Mouse (Mus musculus) heart, embryonic 12.5 days (tissue): ENCODE results near the gene Pced1b. TPM values are rescaled to one million over a fixed set of nuclear protein-coding genes. Genes with fewer than 3 reads are reported as not detected.

Experiments
- ATAC-seq: fragments of 200-750 bp; cut with Nextera tagmentation; 2 replicates; pipeline ENCODE4 v1.8.0; 2017; ENCODE audit warnings: moderate TSS enrichment, moderate library complexity; ENCODE audit not compliant: insufficient number of reproducible peaks, low FRiP score
- H3K27ac ChIP-seq: fragments of 300-500 bp; sonication (generic); 2 replicates; pipeline ENCODE4 v1.5.1; 2016; ENCODE audit warnings: mild to moderate bottlenecking, moderate library complexity; ENCODE audit not compliant: poor library complexity, severe bottlenecking
- H3K27me3 ChIP-seq: fragments of 300-500 bp; sonication (generic); replicated peaks from 2 replicates; pipeline ENCODE4 v1.6.1; 2016; ENCODE audit warnings: mild to moderate bottlenecking, moderate library complexity
- H3K36me3 ChIP-seq: fragments of 300-500 bp; sonication (generic); 2 replicates; pipeline ENCODE4 v1.6.1; 2016; ENCODE audit warnings: mild to moderate bottlenecking, moderate library complexity
- H3K4me1 ChIP-seq: fragments of 300-500 bp; sonication (generic); replicated peaks from 2 replicates; pipeline ENCODE4 v1.6.1; 2016; ENCODE audit warnings: mild to moderate bottlenecking
- H3K4me2 ChIP-seq: fragments of 300-500 bp; sonication (generic); 2 replicates; pipeline ENCODE4 v1.6.1; 2016; ENCODE audit warnings: mild to moderate bottlenecking, moderate library complexity
- H3K4me3 ChIP-seq: fragments of 300-500 bp; sonication (generic); 2 replicates; pipeline ENCODE4 v1.5.1; 2016; ENCODE audit warnings: mild to moderate bottlenecking
- H3K9ac ChIP-seq: fragments of 300-500 bp; sonication (generic); 2 replicates; pipeline ENCODE4 v1.6.1; 2016; ENCODE audit warnings: mild to moderate bottlenecking, moderate library complexity
- H3K9me3 ChIP-seq: fragments of 300-500 bp; sonication (generic); replicated peaks from 2 replicates; pipeline ENCODE4 v1.6.1; 2016; ENCODE audit warnings: mild to moderate bottlenecking, moderate library complexity
- WGBS: fragments of 180-500 bp; shearing (Covaris S2); methylation state at CpG from one replicate; pipeline ENCODE4 v1.1.7; 2016; 5-methylcytosine and 5-hydroxymethylcytosine counted together
- polyA plus RNA-seq: library from polyadenylated mRNA; unstranded; fragments of >200 nt; fragmentation: Nextera tagmentation; extraction: Ambion mirVana; gene quantifications from 2 replicates; pipeline ENCODE4 v1.2.1, GENCODE M21; 2016

The Pced1b gene
- polyA plus RNA-seq, 1 experiment from 2014 or later: 2.4 TPM

DNA sequence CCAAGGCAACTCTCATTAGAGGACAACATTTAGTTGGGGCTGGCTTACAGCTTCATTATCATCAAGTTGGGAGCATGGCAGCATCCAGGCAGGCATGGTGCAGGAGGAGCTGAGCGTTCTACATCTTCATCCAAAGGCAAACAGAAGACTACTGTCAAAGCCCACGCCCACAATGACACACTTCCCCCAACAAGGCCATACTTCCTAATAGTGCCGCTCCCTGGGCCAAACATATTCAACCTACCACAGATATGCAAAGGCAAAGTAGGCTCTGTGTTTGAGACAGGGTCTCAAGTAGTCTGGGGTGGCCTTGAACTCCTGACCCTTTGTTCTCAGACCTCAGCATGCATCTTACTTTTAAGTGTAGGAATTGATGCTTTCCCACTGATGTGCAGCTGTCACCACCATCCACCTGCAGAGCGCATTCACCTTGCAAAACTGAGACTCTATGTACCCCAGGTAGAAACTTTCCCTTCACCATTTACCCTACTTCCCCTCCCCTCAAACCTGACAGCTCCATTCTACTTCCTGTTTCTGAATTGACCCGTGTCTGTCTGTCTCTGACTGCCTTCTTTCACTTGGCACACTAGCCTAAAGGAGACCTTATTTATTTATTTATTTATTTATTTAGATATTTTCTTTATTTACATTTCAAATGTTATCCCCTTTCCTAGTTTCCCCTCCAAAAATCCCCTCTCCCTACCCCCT is 40.7 kb downstream of the Pced1b start:
- 85% methylated on average over 5 of the region's 5 CpGs for WGBS
- H3K4me3 ChIP-seq: no peak overlapping the region

DNA sequence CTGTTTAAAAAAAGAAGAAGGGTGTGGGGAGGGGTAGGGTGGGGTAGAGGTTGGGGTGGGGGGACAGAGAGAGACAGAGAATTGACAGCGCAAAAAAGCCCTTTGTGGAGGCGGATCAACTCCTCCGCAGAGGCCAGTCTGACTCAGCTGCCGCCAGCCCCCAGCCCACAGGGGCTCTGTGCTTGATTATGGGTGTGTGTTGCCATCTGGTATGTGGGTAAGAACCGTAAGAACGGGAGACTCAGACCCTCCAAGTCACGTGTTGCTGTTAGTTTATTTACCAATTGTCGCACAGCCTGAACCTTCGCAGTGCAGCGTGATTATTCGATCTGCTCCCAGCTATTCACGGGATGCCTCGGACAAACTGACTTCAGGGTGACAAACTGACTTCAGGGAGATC is 41.8 kb downstream of the Pced1b start:
- Histone ChIP-seq H3K4me1 (no peaks in the 10 kb centered on the region), H3K9me3 (no peaks in the 10 kb centered on the region), H3K36me3 (no peaks in the 10 kb centered on the region), H3K9ac (no peak overlapping the region), H3K4me2 (no peak overlapping the region), H3K4me3 (no peak overlapping the region), H3K27me3 (no peaks in the 10 kb centered on the region), H3K27ac (no peak overlapping the region)
- 88% methylated on average over 13 of the region's 13 CpGs for WGBS
- no peak for ATAC-seq

More for the DNA sequence above, 40.7 kb downstream of the Pced1b start:
- no peaks in the 10 kb centered on the region for H3K27me3 ChIP-seq
- H3K4me1 ChIP-seq: no peaks in the 10 kb centered on the region
- no peaks in the 10 kb centered on the region for H3K36me3 ChIP-seq
- H3K9me3 ChIP-seq: no peaks in the 10 kb centered on the region
- no peak overlapping the region for H3K27ac ChIP-seq
- ATAC-seq: no peak
- no peak overlapping the region for H3K4me2 ChIP-seq
- H3K9ac ChIP-seq: no peak overlapping the region

DNA sequence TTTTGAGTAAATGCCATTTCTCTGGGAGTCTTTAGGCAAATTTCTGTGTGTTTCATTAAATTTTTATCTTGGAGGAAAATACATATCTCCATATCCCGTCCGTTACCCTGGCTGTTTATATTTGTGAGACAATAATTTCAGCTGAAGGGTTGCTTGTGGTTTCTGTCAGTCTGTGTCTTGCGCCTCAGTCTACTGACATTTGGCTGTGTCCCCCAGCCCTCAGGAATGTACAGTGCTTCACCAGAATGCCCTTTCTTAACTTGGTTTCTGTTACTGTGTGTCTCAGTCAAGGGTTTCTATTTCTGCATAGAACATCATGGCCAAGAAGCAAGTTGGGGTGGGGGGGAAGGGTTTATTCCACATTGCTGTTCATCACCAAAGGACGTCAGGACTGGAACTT is 42.3 kb downstream of the Pced1b start:
- Histone ChIP-seq H3K4me2 (no peak overlapping the region), H3K9me3 (no peaks in the 10 kb centered on the region), H3K36me3 (no peaks in the 10 kb centered on the region), H3K9ac (no peak overlapping the region), H3K27me3 (no peaks in the 10 kb centered on the region), H3K4me3 (no peak overlapping the region), H3K4me1 (no peaks in the 10 kb centered on the region), H3K27ac (no peak overlapping the region)
- ATAC-seq: no peak
- WGBS: 75% methylated on average over 4 of the region's 4 CpGs

DNA sequence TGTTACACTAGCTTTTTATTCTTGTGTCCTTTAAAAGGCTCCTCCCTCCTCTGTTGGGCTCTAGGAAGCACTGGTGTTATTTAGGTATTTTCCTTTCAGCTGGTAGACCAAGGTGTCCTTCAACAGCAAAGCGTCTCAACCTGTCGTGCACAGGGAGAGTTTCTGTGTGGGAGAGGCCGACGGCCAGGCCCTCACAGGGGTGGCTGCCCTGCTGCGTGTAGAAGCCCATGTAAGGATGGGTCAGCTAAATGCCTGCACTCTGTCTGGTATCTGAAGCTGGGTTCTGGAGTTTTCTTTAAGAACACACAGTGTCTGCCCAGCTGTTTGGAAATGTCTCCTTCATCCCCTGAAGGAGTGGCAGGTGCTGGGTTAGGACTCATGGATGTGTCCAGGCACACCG is 43.4 kb downstream of the Pced1b start:
- Histone ChIP-seq H3K4me3 (no peak overlapping the region), H3K9ac (no peak overlapping the region), H3K4me1 (no peaks in the 10 kb centered on the region), H3K4me2 (no peak overlapping the region), H3K36me3 (no peaks in the 10 kb centered on the region), H3K27me3 (no peaks in the 10 kb centered on the region), H3K9me3 (no peaks in the 10 kb centered on the region; the same call in 1 of the 2 replicates), H3K27ac (no peak overlapping the region)
- WGBS: 89% methylated on average over 6 of the region's 6 CpGs
- ATAC-seq: no peak

DNA sequence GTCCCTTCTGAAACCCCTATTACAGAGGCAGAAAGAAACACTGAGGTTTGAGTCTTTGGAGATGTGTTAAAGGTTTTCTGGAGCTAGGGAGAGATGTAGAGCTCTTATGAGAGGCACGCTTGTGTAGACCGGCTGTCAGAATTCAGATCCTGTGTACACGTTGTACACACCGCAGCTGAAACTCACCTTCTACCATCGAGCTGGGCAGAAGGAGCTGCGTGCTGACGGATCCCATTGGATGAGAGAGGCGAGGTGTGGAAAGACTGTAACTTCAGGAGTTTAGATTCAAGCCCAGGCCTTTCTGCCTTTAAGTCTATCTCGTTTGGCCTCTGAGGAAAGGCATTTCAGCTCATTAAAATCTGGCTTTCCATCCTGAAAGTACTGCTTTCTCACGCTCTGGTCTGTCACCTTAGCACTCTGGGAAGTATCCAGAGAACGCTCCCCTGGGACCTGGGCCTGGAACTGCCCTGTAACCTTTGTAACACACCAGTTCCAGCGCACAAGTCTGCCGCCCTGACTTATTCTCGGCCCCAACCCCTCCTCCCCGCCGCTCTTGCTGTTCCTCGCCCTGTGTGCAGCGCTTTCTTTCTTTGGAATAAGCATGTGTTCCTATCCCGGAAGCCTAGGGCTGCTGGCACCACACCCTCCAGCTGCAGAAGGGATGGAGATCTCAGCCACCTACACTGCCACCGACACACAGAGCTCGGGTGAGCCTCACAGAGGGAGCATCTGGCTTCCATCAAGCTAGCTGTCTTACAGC is 44.6 kb downstream of the Pced1b start:
- no peak for ATAC-seq
- Histone ChIP-seq H3K4me1 (no peaks in the 10 kb centered on the region), H3K9me3 (no peaks in the 10 kb centered on the region; the same call in 1 of the 2 replicates), H3K36me3 (no peaks in the 10 kb centered on the region), H3K27ac (no peak overlapping the region), H3K27me3 (no peaks in the 10 kb centered on the region), H3K9ac (no peak overlapping the region), H3K4me3 (no peak overlapping the region), H3K4me2 (no peak overlapping the region)
- WGBS: 66% methylated on average over 21 of the region's 21 CpGs

DNA sequence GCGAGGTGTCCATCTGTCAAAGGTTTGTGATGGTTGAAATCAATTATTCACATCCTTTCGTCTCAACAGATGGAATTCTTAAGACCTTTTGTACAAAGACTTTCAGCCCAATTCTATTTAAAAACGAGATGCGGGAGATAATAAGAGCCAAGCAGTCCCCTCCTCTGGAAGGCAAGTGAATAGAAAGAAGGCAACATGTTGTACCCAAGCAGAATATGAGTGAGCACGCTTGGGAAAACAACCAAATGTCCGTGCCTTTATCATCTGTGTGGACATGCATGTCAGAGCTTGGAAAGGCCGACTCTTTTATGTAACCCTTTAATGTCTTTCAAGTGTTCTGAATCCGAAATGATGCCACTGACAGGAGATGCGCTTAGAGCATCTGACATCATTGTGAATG is 61.0 kb downstream of the Pced1b start:
- Histone ChIP-seq H3K4me1 (peaks cover 6% of the 10 kb centered on the region; the same call in 1 of the 2 replicates), H3K4me3 (no peak overlapping the region), H3K9me3 (no peaks in the 10 kb centered on the region), H3K27ac (no peak overlapping the region), H3K4me2 (no peak overlapping the region), H3K36me3 (no peaks in the 10 kb centered on the region), H3K9ac (no peak overlapping the region), H3K27me3 (0 out of 2 replicates have a peak, but pooled peaks cover 3% of the 10 kb centered on the region)
- ATAC-seq: no peak
- 71% methylated on average over 9 of the region's 9 CpGs for WGBS

DNA sequence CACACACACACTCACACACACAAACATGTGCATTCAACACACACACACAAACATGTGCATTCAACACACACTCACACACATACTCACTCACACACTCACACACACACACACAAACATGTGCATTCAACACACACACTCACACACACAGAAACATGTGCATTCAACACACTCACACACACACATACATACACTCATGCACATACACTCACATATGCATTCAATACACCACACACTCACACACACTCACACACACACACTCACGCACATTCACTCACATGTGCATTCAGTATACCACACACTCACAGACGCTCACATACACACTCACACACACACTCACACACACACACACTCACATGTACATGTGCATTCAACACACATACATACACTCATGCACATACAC is 62.6 kb downstream of the Pced1b start:
- H3K4me2 ChIP-seq: no peak overlapping the region
- H3K36me3 ChIP-seq: no peaks in the 10 kb centered on the region
- no peak overlapping the region for H3K4me3 ChIP-seq
- H3K4me1 ChIP-seq: peaks cover 4% of the 10 kb centered on the region; the same call in 1 of the 2 replicates
- H3K9me3 ChIP-seq: no peaks in the 10 kb centered on the region
- no peak for ATAC-seq
- 0 out of 2 replicates have a peak, but pooled peaks cover 3% of the 10 kb centered on the region for H3K27me3 ChIP-seq
- H3K9ac ChIP-seq: no peak overlapping the region
- no peak overlapping the region for H3K27ac ChIP-seq
- 93% methylated on average over 2 of the region's 2 CpGs for WGBS

DNA sequence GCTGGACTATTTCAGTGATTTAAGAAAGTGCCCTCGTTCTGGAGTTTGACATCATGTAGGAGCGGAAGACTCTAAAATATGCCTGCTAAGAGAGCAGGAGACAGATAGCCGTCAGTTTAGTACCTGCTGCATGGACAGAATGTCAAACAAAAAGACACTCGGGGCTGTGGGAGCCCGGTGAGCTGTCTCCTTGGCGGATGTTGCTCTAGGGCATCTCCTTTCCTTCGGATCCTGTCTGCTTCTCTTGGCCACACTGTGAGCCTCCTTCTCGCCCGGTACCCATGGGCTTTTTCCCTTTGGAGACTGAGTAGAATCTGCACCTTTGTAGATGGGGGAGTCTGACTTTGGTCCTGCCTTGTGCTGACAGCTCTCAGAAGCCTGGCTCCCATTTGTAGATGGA is 63.3 kb downstream of the Pced1b start:
- Histone ChIP-seq H3K9ac (no peak overlapping the region), H3K4me2 (no peak overlapping the region), H3K27ac (no peak overlapping the region), H3K9me3 (no peaks in the 10 kb centered on the region), H3K27me3 (0 out of 2 replicates have a peak, but pooled peaks cover 3% of the 10 kb centered on the region), H3K4me1 (no peaks in the 10 kb centered on the region; the same call in 1 of the 2 replicates), H3K36me3 (no peaks in the 10 kb centered on the region), H3K4me3 (no peak overlapping the region)
- ATAC-seq: no peak
- WGBS: 73% methylated on average over 9 of the region's 9 CpGs

DNA sequence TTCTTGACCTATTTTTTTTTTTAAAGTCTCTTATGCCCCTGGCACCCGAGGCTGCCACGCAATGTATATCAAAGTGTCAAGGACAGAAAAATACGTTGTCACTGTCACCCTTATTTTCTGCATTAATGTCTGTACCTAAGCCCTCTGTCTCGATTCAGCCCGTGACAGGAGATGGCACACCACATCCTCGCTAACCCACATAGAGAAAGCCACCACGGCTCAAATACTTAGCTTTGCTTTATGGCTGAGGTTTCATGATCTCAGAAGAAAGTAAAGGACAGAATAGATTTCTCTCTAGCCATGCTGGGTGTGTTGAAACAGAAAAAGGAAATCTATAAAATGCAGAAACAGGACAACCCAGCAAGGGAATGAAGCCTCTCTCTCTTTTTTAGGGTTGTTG is 64.3 kb downstream of the Pced1b start:
- Histone ChIP-seq H3K36me3 (no peaks in the 10 kb centered on the region), H3K27ac (no peak overlapping the region), H3K4me1 (no peaks in the 10 kb centered on the region), H3K9me3 (no peaks in the 10 kb centered on the region), H3K4me2 (no peak overlapping the region), H3K9ac (no peak overlapping the region), H3K4me3 (no peak overlapping the region), H3K27me3 (0 out of 2 replicates have a peak, but pooled peaks cover 3% of the 10 kb centered on the region)
- 76% methylated on average over 7 of the region's 7 CpGs for WGBS
- no peak for ATAC-seq

DNA sequence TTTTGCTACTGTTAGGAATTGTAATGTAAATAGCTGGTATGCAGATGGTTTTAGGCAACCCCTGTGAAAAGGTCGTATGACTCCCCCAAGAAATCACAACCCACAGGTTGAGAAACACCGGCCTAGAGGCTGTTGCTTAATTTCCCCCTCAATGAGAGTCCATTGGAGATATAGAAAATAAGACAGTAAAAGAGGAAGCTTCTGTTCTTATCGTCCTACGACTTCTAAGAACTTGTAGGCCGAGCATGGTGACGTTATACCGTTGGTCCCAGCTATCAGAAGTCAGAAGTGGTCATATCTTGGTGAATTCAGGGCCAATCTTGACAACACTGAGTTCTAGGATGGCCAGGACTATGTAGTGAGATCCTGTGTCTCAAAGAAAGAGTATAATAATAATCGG is 65.0 kb downstream of the Pced1b start:
- WGBS: 75% methylated on average over 8 of the region's 8 CpGs
- Histone ChIP-seq H3K9me3 (no peaks in the 10 kb centered on the region), H3K36me3 (no peaks in the 10 kb centered on the region)

DNA sequence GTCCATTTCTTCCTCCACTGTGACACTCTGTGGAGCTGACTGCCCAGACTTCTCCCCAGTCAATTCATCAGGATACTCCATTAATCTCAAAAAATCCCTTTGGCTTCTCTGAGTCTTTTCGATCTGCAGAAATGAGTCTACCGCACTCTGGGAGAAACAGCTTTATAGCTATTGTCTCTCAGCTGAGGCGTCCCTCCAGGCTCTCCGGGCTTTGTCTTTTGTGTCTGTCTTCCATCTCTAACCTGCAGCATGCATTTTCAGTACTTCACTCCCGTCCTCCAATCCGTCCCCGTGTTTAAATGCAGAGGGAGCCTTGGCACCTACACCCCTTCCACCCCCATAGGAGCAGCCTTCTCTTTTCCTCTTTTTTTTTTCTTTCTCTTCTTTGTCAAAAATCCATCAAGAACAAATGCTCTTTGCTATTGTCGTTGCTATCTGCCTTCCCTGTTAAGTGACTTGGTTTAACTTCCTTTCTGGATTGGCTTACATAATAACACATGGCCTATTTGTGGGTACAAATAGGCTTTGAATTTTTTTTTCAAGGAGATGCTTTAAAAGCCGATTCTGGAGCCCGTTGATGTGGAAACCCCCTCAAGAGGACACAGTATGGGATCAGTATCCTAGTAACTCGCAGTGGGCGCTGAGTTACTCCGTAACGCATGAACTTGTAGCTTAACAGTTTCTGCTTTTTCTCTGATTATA is 68.0 kb downstream of the Pced1b start:
- ATAC-seq: no peak
- Histone ChIP-seq H3K27me3 (no peaks in the 10 kb centered on the region), H3K4me1 (no peaks in the 10 kb centered on the region), H3K27ac (no peak overlapping the region), H3K4me3 (no peak overlapping the region), H3K9ac (no peak overlapping the region), H3K4me2 (no peak overlapping the region), H3K9me3 (peaks cover 6% of the 10 kb centered on the region; the same call in 1 of the 2 replicates), H3K36me3 (no peaks in the 10 kb centered on the region)
- WGBS: 80% methylated on average over 14 of the region's 14 CpGs

More for the DNA sequence above, 65.0 kb downstream of the Pced1b start:
- H3K4me3 ChIP-seq: no peak overlapping the region
- ATAC-seq: no peak
- no peaks in the 10 kb centered on the region for H3K4me1 ChIP-seq
- H3K9ac ChIP-seq: no peak overlapping the region
- H3K4me2 ChIP-seq: no peak overlapping the region
- H3K27ac ChIP-seq: no peak overlapping the region
- 0 out of 2 replicates have a peak, but pooled peaks cover under 1% of the 10 kb centered on the region for H3K27me3 ChIP-seq
